Mouse (Mus musculus) limb, embryonic 14.5 days (tissue): ENCODE results near the gene Slc35b1. TPM values are rescaled to one million over a fixed set of nuclear protein-coding genes. Genes with fewer than 3 reads are reported as not detected.
A peak's percentile ranks its signal among the peaks of the same experiment; 100 is the strongest.

Source experiments
- ATAC-seq: fragments of 200-750 bp; cut with Nextera tagmentation; 2 replicates; pipeline ENCODE4 v1.8.0; 2017; ENCODE audit warnings: low read depth, moderate number of reproducible peaks, moderate TSS enrichment; ENCODE audit not compliant: low FRiP score
- DNase-seq: peaks from one replicate; pipeline ENCODE4 v3.0.0-alpha.2; 2015; ENCODE audit warnings: low spot score
- H3K27ac ChIP-seq: fragments of 300-500 bp; sonication (generic); replicated peaks from 2 replicates; pipeline ENCODE4 v1.5.1; 2014; ENCODE audit warnings: low read depth, mild to moderate bottlenecking, low read length, moderate library complexity, mixed read lengths
- H3K27me3 ChIP-seq: fragments of 300-500 bp; sonication (generic); 2 replicates; pipeline ENCODE4 v1.6.1; 2014; ENCODE audit warnings: low read length, mixed read lengths; ENCODE audit not compliant: control insufficient read depth, insufficient read depth
- H3K36me3 ChIP-seq: fragments of 300-500 bp; sonication (generic); 2 replicates; pipeline ENCODE4 v1.6.1; 2014; ENCODE audit warnings: mild to moderate bottlenecking, low read length, moderate library complexity, mixed read lengths; ENCODE audit not compliant: control insufficient read depth, insufficient read depth
- H3K4me1 ChIP-seq: fragments of 300-500 bp; sonication (generic); 2 replicates; pipeline ENCODE4 v1.6.1; 2014; ENCODE audit warnings: antibody characterized with exemption, low read length, mixed read lengths; ENCODE audit not compliant: control insufficient read depth, insufficient read depth
- H3K4me2 ChIP-seq: fragments of 300-500 bp; sonication (generic); replicated peaks from 2 replicates; pipeline ENCODE4 v1.6.1; 2014; ENCODE audit warnings: low read depth, mild to moderate bottlenecking, low read length, moderate library complexity; ENCODE audit not compliant: severe bottlenecking
- H3K4me3 ChIP-seq: fragments of 300-500 bp; sonication (generic); replicated peaks from 2 replicates; pipeline ENCODE4 v1.5.1; 2014; ENCODE audit warnings: low read length
- H3K9ac ChIP-seq: fragments of 300-500 bp; sonication (generic); 2 replicates; pipeline ENCODE4 v1.6.1; 2014; ENCODE audit warnings: mild to moderate bottlenecking, low read depth, low read length, moderate library complexity; ENCODE audit not compliant: severe bottlenecking
- H3K9me3 ChIP-seq: fragments of 300-500 bp; sonication (generic); 2 replicates; pipeline ENCODE4 v1.6.1; 2016; ENCODE audit warnings: low read length; ENCODE audit not compliant: control insufficient read depth
- POLR2A ChIP-seq: fragments of 200-500 bp; IDR thresholded peaks from 2 replicates; pipeline ENCODE4 v1.8.0; 2012; ENCODE audit warnings: inconsistent platforms, mild to moderate bottlenecking, moderate library complexity, borderline replicate concordance; ENCODE audit not compliant: insufficient read depth, insufficient read length; ENCODE audit errors: extremely low read depth
- whole genome bisulfite sequencing: fragments of 180-500 bp; shearing (Covaris S2); extraction: QIAGEN DNeasy Blood & Tissue Kit; methylation state at CpG from one replicate; pipeline ENCODE4 v1.1.7; 2014; 5-methylcytosine and 5-hydroxymethylcytosine counted together
- polyA plus RNA-seq, 2 experiments: library from polyadenylated mRNA; depleted of rRNA in 1 of 2; stranded (reverse) in 1 of 2; unstranded in 1 of 2; fragments of >200 nt; fragmentation: Nextera tagmentation in 1 of 2; extraction: Ambion mirVana in 1 of 2; gene quantifications; 2 replicates each; pipeline versions ENCODE4 v1.2.1 to v1.2.3; 2012 to 2014

The Slc35b1 gene
- polyA plus RNA-seq, 2 experiments, result 98.1 to 117 TPM

- 0 out of 2 replicates have a peak overlapping the region, but pooled peaks have one; percentile 12 for H3K9ac ChIP-seq
Observed at GRCm38 (mm10) chr11:95415931-95416330, 31.4 kb downstream of the Slc35b1 start.

GRCm38 (mm10) chr11:95417341-95417740 lies 32.8 kb downstream of the Slc35b1 start:
- no peaks in the 10 kb centered on the region for H3K9me3 ChIP-seq
- no peak for DNase-seq
- 87% methylated on average over 5 of the region's 5 CpGs for WGBS
- no peak for ATAC-seq
- H3K27me3 ChIP-seq, result no peaks in the 10 kb centered on the region
- H3K4me1 ChIP-seq, result peaks cover 13% of the 10 kb centered on the region
- H3K36me3 ChIP-seq, result peaks cover 8% of the 10 kb centered on the region; the same call in 1 of the 2 replicates
- TF ChIP-seq POLR2A, result no peak
- H3K9ac ChIP-seq, result no peak overlapping the region
- H3K27ac ChIP-seq, result no peak overlapping the region
- H3K4me3 ChIP-seq, result no peak overlapping the region
- no peak overlapping the region for H3K4me2 ChIP-seq

More at GRCm38 (mm10) chr11:95415931-95416330, 31.4 kb downstream of the Slc35b1 start:
- Histone ChIP-seq H3K27me3 (no peaks in the 10 kb centered on the region), H3K4me2 (peak overlapping the region; percentile 58; the same call in 1 of the 2 replicates), H3K4me3 (no peak overlapping the region), H3K9me3 (no peaks in the 10 kb centered on the region), H3K4me1 (peaks cover 13% of the 10 kb centered on the region), H3K36me3 (peaks cover 8% of the 10 kb centered on the region; the same call in 1 of the 2 replicates), H3K27ac (no peak overlapping the region)
- no peak for TF ChIP-seq POLR2A
- DNase-seq (no peak), ATAC-seq (no peak)

GRCm38 (mm10) chr11:95420880-95421435 lies 36.5 kb downstream of the Slc35b1 start:
- no peak for TF ChIP-seq POLR2A
- peaks cover 11% of the 10 kb centered on the region; the same call in 1 of the 2 replicates for H3K36me3 ChIP-seq

GRCm38 (mm10) chr11:95423505-95423904 lies 39.0 kb downstream of the Slc35b1 start:
- Histone ChIP-seq H3K4me1 (no peaks in the 10 kb centered on the region), H3K27ac (no peak overlapping the region), H3K4me2 (no peak overlapping the region), H3K4me3 (no peak overlapping the region), H3K27me3 (no peaks in the 10 kb centered on the region), H3K36me3 (peaks cover 11% of the 10 kb centered on the region; the same call in 1 of the 2 replicates), H3K9ac (no peak overlapping the region), H3K9me3 (no peaks in the 10 kb centered on the region)
- ATAC-seq, result no peak
- no peak for DNase-seq
- WGBS, result 83% methylated on average over 3 of the region's 3 CpGs
- TF ChIP-seq POLR2A, result no peak

More at GRCm38 (mm10) chr11:95420880-95421435, 36.5 kb downstream of the Slc35b1 start:
- 72% methylated on average over 2 of the region's 2 CpGs for WGBS
- Histone ChIP-seq H3K4me3 (no peak overlapping the region), H3K4me1 (peaks cover 4% of the 10 kb centered on the region), H3K27ac (no peak overlapping the region), H3K9me3 (no peaks in the 10 kb centered on the region), H3K9ac (no peak overlapping the region), H3K4me2 (no peak overlapping the region), H3K27me3 (no peaks in the 10 kb centered on the region)
- DNase-seq, result no peak
- ATAC-seq, result no peak

- no peaks in the 10 kb centered on the region for H3K4me1 ChIP-seq
- no peaks in the 10 kb centered on the region for H3K27me3 ChIP-seq
- H3K27ac ChIP-seq, result no peak overlapping the region
- H3K4me2 ChIP-seq, result no peak overlapping the region
- no peaks in the 10 kb centered on the region for H3K36me3 ChIP-seq
- no peaks in the 10 kb centered on the region for H3K9me3 ChIP-seq
- DNase-seq (no peak), ATAC-seq (no peak)
- TF ChIP-seq POLR2A, result no peak
- no peak overlapping the region for H3K9ac ChIP-seq
- 82% methylated on average over 2 of the region's 2 CpGs for WGBS
- H3K4me3 ChIP-seq, result no peak overlapping the region
Observed at GRCm38 (mm10) chr11:95431344-95431743, 46.9 kb downstream of the Slc35b1 start.
